Mouse (Mus musculus) spleen, postnatal 10 days (tissue): ENCODE results near the gene Slc29a1.

Experiments
- DNase-seq, 2 experiments: peaks; one replicate each; pipeline ENCODE4 v3.0.0; 2021 to 2022; ENCODE audit warnings: low spot score in 2 of 2

The Slc29a1 gene

DNA sequence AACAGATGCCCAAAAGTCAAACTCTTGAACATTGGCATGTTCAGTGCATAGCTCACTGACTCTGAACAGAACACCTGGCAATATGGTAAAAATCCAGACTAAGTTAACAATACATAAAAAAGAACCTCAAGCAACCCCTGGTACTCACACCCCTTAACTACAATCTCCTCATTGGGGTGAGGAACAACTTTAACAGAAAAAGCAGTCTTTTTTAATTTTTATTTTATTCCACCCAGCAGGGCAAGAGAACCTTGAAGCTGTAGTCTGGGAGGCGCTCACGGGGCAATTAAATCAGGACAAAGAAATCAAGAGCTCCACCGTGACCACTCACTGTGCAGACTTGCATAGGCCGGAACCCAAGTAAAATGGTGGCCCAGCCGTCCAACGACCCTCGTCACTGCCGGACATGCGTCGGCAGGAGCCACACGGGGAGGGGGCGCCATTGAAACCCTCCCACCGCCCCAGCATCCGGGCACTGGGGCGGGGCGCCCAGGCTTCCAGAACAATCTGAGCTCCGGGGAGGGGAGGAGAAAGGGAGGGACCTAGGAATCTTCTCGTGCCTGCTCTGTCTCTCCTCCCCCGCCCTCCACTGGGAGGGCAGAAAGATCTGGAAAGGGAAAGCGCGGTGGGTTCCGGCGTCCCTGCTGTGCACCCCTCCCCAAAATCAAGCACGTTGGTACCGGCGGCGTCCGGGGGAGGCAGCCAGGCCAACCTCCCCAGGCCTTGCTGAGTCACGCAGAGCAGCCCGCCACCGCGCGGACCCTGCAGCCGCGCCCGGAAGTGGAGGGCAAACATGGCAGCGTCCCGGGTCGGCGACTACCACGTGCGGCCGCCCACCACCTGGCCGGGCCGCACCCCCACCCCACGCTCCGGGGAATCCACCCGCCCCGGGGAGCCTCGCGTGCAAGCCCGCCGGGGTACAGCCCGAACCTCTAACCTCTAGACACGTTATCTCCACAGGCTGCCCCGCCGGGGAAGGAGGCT, 27.0 kb downstream of the Slc29a1 start:
- DNase-seq: peak in 1 of 2 experiments; percentile 75

GRCm38 (mm10) chr17:45569999-45570398, 29.4 kb downstream of the Slc29a1 start:
- no peak for DNase-seq

GRCm38 (mm10) chr17:45568990-45569389, 30.4 kb downstream of the Slc29a1 start:
- no peak for DNase-seq

GRCm38 (mm10) chr17:45567162-45567601, 32.2 kb downstream of the Slc29a1 start:
- no peak for DNase-seq

DNA sequence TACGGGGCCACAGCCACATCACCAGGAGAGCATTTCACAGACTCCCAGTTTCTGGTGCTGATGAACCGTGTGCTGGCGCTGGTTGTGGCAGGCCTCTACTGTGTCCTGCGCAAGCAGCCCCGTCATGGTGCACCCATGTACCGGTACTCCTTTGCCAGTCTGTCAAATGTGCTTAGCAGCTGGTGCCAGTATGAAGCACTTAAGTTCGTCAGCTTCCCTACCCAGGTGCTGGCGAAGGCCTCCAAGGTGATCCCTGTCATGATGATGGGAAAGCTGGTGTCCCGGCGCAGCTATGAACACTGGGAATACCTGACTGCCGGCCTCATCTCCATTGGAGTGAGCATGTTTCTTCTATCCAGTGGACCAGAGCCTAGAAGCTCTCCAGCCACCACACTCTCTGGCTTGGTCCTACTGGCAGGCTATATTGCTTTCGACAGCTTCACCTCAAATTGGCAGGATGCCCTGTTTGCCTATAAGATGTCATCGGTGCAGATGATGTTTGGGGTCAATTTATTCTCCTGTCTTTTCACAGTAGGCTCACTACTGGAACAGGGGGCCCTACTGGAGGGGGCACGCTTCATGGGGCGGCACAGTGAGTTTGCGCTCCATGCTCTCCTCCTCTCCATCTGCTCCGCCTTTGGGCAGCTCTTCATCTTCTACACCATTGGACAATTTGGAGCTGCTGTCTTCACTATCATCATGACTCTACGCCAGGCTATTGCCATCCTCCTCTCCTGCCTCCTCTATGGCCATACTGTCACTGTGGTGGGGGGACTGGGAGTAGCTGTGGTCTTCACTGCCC, 32.8 kb downstream of the Slc29a1 start:
- no peak for DNase-seq

GRCm38 (mm10) chr17:45566031-45566359, 33.4 kb downstream of the Slc29a1 start:
- no peak for DNase-seq

DNA sequence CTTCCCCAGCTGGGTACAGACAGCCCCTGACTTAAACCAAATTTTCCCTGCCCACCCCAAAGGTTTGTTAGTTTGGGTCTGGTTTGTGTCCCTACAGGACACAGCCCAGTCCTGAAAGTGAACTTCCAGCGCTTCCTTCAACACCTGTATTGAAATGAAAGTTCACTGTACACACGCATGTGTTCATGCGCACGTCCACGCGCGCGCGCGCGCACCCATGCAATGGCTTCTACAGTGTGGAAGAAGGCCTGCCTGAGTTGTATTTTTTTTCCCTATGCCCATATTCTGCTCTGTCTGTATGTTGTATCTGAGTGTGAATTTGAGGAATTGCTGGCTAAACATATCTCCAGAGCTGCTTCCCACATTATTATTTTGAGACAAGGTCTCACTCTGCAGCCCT, 34.3 kb downstream of the Slc29a1 start:
- no peak for DNase-seq

DNA sequence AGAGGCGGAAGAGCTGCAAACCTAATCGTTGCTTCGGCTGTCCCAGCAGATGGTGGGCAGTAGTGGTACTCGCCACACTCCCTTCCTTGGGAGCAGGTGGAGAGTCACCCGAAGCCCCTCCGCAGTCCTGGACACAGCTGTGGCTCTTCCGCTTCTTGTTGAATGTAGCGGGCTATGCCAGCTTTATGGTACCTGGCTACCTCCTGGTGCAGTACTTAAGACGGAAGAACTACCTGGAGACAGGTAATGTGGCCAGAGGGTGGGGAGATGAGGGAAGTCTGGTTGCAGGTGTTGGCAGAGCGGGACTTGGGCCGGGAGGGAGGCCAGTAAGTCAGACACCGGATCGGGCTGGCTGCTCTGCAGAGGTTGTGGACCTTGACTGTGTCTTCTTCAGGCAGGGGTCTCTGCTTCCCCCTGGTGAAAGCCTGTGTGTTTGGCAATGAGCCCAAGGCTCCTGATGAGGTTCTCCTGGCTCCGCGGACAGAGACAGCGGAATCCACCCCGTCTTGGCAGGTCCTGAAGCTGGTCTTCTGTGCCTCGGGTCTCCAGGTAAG, 34.8 kb downstream of the Slc29a1 start:
- DNase-seq: no peak

DNA sequence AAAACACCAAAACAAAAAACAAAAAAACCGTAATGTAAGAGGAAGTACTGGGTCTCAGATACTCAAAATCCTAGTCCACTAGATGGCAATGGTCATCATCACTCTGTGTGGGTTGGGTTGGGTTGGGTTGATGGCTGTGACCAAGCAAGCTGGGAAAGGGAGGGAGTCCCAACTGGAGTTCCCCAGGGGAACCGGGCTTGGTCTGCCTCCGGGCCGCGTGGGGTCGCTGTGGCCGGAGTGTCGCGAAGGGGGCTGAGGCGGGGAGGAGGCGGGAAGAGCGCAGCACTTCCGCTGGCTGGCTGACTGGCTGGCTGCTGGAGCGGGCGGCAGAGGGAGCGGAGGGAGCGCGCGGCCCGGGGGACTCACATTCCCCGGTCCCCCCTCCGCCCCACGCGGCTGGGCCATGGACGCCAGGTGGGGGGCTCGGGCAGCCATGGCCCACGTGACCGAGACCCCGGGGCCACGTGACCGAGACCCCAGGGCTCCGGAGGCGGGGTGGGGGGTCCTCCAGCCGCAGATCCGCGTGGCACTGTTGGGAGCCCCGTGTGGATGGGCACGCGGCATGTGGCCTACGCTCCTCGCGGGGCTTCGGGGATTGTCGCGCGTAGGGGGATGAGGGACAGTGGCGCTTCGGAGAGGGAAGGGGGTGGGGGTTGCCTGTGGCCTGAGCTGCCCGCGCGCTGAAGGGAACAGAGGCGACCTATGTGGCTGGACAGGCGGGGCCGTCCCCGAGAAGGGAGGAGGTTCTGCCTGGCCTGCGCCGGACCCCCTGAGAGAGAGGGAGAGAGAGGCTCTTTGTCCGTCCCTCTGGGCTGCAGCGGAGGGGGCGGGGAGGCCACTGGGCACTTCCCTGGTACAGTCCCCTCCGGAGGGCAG, 35.5 kb downstream of the Slc29a1 start, which contains the start of gene Slc35b2:
Gene Slc35b2 (plus strand): TSS at position 220 of the 876 bp plus-strand sequence.
- peak; percentile 73 to 89 for DNase-seq

DNA sequence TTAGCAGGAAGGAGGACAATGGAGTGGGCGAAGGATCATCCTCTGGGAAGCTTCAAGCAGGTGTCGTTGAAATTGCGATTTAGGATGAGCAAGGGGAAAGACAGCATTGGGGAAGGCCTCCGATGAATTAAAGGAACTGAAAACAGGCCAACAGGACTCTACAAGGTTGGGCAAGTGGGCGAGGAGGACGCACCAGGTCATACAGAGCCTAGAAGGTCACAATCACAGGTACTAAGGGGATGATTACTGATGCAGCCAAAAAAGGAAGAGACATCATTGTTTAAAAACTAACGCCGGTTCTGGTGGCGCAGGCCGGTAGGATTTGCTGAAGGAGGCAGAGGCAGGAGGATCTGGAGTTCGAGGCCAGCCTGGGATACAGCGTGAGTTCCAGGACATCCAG, 36.2 kb downstream of the Slc29a1 start:
- DNase-seq: no peak

DNA sequence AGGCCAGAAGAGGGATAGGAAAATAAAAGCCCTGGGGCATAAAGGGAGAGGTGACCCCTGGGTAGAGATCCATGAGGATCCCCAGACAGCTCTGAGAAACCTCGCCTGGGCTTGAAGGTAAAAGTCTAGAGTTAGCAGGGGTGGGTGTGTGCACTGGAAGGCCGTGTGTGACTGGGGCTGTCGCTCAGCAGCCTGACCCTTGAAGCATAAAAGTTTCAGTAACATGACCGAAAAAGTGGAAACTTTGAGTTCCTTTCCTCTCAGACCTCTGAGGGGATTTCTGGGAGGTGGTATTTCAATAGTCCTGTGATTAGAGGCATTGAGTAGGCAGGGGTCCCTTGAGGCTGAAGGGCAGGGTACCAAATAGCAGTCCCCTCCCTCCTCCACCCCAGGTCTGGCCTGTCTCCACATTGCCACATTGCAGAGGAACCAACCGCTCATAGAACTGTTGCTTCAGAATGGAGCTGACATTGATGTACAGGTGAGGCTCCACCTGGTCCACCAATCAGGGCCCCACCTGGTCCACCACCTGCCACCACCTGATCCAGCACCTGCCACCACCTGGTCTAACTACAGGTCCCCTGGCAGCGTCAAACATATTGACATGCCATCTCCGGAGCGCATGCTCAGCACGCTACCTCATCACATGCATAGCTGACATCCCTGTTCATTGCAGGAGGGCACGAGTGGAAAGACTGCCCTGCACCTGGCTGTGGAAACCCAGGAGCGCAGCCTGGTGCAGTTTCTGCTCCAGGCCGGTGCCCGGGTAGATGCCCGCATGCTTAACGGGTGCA, 39.5 kb downstream of the Slc29a1 start:
- no peak for DNase-seq

DNA sequence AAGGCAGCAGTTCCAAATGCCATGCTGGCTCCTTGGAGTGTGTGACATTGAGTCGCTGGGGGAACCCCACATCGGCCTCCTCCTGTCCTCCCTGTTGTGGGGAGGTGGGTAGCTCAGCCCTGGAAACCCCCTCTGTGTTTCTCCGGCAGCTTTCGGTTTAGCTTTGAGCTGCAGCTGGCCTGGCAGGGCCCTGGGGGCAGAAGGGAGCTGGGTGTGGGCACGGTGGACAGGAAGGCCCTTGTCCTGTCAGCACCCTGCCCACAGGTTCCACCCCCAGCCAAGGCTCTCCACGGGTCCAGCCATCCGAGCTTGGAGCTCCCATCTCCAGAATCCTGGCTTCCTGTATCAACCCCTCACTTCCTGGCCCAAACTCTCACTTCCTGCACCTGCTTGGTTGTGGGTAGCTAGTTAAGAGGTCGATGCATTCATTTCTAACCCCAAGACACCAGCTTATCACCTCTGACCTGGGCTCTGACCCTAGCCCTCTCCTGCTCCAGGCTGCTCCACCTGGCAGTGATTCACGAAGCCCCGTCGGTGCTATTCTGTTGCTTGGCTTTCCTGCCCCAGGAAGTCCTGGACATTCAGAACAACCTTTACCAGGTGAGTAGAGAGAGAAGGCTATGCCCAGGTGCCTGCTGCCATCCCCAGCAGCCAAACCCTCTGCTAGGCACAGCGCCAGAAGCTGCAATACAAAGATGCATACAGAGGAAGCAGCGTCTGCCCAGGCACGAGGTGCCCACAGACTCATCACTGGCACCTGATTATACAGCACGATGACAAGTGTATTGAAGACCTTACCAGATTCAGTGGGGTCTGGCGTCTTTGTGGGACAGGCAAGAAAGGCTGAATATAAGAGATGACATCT, 41.2 kb downstream of the Slc29a1 start:
- DNase-seq: peak; percentile 40 to 53

- peak in 1 of 2 experiments; percentile 45 for DNase-seq
Measured at GRCm38 (mm10) chr17:45557246-45557824, 42.1 kb downstream of the Slc29a1 start.

- peak in 1 of 2 experiments; percentile 43 for DNase-seq
Measured at GRCm38 (mm10) chr17:45556514-45557245, 42.7 kb downstream of the Slc29a1 start.

DNA sequence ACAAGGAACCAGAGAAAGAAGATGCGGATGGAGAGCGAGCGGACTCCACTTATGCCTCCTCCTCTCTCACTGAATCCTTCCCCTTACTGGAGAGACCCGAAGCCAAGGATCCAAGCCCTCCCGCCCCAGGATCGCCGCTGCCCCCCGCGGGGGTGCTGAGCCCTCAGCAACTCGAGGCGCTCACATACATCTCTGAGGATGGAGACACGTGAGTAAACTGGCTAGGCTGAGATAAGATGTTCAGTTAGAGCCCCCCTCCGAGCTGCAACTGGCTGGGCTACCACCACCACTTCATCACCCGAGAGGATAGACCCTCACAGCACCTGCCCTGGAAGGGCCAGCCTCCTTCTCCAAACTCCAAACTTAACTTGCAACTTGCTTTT, 43.3 kb downstream of the Slc29a1 start:
- DNase-seq: no peak

DNA sequence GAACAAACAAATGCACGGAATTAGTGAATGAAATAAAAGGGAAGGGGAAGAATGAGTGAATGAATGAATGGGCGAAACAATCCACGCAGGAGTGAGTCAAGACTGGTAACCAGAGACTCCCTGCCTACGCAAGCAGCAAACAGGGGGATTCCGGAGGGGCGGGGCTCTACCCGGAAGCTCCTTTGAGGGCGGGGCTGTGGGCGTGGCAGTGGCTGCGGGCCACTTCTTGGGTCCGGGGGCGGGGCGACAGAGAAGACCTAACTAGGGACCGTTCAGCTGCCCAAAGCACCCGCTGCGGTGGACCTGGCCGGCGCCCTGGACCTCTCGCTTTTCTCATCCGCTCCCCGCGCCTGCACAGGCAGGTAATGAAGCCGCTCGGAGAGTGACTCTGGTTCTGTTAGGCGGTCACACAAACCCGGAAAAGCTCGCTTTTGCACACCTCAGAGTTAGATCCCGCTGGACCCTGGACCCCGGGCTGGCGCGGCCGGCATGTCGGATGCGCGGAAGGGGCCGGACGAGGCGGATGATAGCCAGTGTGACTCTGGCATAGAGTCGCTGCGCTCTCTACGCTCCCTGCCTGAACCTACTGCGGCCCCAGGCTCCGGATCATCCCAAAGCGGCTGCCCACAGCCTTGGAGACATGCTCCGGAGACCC, 43.8 kb downstream of the Slc29a1 start, which contains the start of gene Nfkbie:
Gene Nfkbie (plus strand): TSS at position 252 of the 655 bp plus-strand sequence.
- DNase-seq: peak; percentile 54 to 98

DNA sequence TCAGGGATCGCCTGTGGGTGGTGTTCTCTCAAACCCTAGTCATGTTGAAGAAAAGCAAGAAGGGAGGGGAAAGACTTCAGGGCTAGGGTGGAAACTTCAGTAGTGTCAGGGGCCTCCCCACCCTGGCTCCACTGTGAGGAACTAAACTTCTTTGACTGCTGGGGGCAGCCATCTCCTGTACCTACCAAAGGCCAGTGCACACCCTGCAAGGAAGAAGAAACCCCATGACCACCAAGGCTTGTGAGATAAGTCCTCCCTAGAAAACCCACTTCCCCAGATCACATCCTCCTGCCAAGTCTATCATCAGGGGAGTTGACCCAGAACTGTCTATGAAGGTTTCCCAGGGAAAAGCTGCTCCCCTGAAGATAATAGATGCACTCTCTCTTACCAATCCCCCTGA, 45.0 kb downstream of the Slc29a1 start:
- peak in 1 of 2 experiments; percentile 4 for DNase-seq

GRCm38 (mm10) chr17:45553065-45553464, 46.3 kb downstream of the Slc29a1 start:
- peak in 1 of 2 experiments; percentile 2 for DNase-seq
